Mouse (Mus musculus) thymus, postnatal 4 days (tissue): Measurements from ENCODE around the gene Lsm7.
"Not testable (repeated sequence)": the region's sequence is repeated elsewhere in the genome, so short reads cannot be mapped to it uniquely, and the experiment has no call there.

Experiments
- DNase-seq: peaks from one replicate; pipeline ENCODE4 v3.0.0; 2021

Gene Lsm7

GRCm38 (mm10) chr10:80831136-80831535 is 23.9 kb downstream of the Lsm7 start:
- DNase-seq = peak; percentile 79

DNA sequence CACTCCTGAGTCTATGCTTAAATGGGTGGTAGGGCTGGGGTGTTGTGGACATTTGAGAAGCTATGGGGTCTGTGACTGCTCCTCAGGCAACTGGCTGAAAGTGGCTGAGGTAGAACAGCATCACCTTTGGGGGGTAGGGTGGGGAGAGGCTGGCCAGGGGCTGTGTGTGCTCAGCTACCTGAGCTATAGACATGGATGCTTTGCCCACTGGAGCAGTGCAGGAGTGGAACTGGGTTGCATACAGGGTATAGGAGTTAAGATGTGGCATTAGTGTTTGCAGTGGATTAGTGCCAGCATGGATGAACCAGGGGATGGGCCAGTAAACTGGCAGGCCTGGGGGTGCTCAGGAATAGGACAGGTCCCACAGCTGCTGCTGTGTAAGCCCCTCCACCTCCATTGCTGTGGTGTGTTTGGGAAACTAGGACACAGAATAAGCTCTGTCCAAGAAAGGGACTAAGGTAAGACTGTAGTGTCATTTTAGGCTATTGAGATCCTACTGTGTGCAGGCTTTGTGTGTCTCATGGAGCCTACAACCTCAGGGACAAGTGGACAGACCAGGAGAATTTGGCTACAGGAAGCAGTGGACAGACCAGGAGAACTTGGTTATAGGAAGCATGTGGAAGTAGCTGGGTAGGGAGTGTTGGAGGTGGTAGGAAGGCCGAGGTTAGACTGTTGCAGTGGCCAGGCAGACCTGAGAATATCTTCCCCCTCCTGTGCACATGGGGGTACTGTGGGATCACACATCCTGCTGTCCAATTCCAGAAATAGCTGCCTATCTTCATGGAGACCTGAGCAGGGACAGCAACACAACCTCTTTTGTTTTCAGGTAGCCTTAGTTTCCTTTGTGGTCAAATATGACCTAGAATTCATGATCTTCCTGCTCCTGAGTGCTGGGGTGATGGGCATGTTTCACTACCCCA is 25.4 kb downstream of the Lsm7 start:
- DNase-seq = no peak

DNA sequence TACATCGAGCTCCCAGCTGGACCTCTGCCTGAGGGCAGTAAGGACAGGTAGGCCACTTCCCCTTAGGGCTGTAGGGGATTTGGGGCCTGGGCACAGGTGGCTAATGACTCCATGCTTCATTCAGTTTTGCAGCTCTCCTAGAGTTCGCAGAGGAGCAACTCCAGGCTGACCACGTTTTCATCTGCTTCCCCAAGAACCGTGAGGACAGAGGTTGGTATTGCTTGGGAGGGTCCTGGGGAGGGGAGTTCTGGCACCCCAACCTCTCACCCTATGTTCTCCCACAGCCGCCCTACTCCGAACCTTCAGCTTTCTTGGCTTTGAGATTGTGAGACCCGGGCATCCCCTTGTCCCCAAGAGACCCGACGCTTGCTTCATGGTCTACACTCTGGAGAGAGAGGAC is 26.4 kb downstream of the Lsm7 start:
- not testable (repeated sequence) for DNase-seq

- no peak for DNase-seq
Observed at GRCm38 (mm10) chr10:80827870-80828420, 27.1 kb downstream of the Lsm7 start.

DNA sequence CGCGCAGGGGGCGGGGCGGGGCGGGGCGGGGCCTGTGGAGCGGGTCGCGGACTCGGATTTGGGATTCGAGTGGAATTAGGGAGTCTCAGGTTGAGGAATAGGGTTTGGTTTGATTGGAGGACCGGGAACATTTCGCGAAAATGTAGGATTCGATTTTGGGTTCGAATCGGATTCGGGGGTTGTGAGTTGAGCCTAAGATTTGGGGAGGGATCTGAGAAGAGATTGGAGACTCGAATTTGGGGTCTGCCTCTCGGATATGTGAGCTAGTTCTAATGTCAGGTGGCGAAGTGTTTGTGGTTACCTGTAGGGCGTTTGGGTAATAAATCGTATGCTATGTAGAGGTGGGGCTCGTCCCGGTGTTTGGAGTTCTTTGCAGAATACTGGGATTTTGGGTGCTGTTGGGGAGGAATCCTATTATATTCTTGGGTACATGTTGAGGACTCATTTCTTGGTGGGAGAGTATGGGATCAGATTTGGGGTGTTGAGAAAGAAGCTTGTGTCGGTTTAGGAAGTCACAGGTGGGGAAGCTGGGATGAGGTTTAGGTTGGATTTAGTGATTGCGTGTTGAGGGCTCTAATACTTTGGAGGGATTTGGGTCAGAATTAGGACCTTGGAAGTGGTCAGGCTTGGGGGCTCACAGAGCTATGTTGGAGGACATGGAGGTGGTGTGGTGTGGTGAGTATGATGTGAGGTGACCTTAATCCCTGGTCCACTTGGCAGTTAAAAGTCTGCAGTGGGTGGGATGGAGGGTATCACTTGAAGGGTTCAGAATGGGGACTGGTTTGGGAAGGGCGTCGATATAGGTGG is 27.7 kb downstream of the Lsm7 start:
- no peak for DNase-seq

DNA sequence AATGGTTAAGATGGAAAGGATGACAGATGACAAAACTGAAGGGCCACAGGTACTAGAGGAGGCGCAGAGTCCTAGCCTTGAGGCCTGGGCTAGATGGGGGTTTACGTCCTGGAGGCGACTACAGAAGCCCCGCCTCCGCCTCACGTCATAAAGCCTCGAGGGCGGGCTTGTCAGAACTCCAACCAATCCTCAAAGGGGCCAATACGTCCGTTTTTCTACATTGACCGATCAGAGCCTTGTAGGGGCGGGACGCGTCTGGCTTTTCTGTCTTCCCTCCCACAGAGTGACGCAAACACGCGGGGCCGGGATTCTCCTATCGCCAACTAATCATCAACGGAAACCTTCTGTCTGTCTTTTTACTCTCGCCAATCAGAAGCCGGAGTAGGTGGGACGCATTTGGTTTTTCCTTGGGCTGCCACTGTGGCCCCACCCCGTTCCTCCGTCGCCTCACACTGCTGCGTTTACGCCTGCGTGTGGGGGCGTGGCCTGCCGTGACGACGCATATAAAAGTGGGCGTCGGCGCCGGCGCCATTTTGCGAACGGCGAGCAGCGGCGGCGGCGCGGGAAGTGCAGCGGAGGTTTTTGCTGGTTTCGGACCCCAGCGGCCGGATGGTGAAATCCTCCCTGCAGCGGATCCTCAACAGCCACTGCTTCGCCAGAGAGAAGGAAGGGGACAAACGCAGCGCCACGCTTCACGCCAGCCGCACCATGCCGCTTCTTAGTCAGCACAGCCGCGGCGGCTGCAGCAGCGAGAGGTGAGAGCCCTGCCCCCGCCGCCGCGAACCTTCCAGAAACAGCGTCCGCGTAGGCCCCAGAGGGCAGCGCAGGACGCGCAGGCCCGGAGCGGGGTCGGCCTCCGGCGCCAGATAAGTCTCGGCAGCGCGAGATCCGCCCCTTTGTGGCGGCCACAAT is 28.6 kb downstream of the Lsm7 start, which contains the start of gene Oaz1:
TSS of gene Oaz1 (plus strand) at position 506 of the 912 bp plus-strand sequence.
- peak; percentile 99 for DNase-seq

DNA sequence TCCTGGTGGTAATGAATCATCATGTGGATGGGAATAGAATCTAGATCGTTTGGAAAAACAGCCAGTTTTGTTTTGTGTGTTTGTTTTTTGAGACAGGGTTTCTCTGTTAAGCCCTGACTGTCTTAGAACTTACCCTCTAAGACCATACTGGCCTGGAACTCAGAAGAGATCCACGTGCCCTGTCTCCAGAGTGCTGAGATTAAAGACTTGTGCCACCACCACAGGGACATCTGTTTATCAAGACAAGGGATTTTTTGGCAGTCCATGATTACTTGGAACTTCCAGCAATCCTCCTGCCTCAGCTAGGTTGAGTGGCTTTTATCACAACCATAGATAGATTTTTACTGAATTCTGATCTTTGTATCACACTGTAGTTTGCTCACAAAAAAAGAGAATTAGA is 30.2 kb downstream of the Lsm7 start:
- DNase-seq = no peak

DNA sequence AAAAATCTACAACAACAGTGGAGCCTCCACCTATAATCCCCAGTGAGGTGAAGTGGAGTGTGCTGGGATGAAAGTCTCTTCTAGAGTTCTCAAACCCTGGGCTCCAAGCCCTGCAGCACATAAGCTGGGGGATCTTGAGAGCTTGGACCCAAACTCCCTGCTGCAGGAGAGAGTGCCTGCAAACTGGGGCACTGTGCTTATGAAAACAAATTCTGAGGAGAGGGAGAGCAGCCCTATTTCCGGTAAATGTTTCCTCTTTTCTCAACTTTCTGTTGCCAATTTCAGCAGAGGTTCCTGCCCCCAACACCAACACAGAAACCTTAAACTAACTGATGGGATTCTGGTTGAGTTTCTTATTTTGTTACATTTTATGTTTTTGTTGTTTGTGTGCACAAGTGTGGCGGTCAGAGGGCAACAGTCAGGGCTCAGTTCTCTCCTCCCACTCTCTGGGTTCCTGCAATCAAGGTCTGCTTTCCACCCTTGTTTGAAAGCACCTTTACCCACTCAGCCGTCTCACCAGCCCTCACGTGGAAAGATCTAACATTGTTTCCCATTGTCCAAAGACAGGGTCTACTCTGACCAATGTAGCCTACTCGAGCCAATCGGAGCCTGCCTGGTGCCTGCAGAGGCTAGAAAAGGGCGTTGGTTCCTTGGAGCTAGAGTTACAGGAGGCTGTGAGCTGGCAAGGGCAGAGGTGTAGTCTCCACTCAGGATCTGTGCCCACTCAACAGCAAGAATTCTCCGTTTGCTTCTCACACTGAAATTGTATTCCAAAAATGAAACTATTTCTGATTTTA is 31.0 kb downstream of the Lsm7 start:
- peak; percentile 54 for DNase-seq

- no peak for DNase-seq
Observed at GRCm38 (mm10) chr10:80823316-80823715, 31.7 kb downstream of the Lsm7 start.

GRCm38 (mm10) chr10:80822528-80822927 is 32.5 kb downstream of the Lsm7 start:
- no peak for DNase-seq

GRCm38 (mm10) chr10:80821991-80822390 is 33.0 kb downstream of the Lsm7 start:
- peak; percentile 43 for DNase-seq

GRCm38 (mm10) chr10:80819406-80819805 is 35.6 kb downstream of the Lsm7 start:
- DNase-seq = no peak

GRCm38 (mm10) chr10:80818599-80819281 is 36.3 kb downstream of the Lsm7 start:
- no peak for DNase-seq

DNA sequence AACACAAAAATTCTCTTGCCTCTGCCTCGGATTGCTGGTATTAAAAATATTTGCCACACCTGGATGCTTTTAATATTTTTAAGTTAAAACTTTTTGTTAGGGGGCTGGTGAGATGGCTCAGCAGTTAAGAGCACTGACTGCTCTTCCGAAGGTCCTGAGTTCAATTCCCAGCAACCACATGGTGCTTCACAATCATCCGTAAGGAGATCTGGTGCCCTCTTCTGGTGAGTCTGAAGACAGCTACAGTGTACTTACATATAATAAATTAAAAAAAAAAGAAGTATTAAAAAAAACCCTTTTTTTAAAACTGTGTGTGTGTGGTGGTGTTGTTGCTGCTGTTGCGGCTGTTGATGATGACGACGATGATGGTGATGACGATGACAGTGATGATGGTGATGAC is 37.1 kb downstream of the Lsm7 start:
- not testable (repeated sequence) for DNase-seq

GRCm38 (mm10) chr10:80817164-80817563 is 37.8 kb downstream of the Lsm7 start:
- DNase-seq = no peak

DNA sequence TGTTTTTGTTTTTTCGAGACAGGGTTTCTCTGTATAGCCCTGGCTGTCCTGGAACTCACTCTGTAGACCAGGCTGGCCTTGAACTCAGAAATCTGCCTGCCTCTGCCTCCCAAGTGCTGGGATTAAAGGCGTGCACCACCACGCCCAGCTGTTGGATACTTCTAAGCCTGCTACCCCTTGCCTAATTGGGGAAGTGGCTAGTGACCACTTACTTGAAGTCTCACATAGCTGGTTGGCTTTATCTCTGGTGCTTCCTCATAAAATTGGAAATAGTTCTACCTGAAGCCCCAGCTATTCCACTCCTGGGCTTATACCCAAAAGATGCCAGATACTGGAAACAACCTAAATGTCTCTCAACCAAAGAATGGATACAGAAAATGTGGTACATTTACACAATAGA is 38.7 kb downstream of the Lsm7 start:
- DNase-seq = not testable (repeated sequence)

GRCm38 (mm10) chr10:80814800-80815199 is 40.2 kb downstream of the Lsm7 start:
- DNase-seq = no peak

GRCm38 (mm10) chr10:80813366-80813765 is 41.6 kb downstream of the Lsm7 start, which contains the start of gene Jsrp1:
Jsrp1 (minus strand) TSS chr10:80813498.
- DNase-seq = no peak

DNA sequence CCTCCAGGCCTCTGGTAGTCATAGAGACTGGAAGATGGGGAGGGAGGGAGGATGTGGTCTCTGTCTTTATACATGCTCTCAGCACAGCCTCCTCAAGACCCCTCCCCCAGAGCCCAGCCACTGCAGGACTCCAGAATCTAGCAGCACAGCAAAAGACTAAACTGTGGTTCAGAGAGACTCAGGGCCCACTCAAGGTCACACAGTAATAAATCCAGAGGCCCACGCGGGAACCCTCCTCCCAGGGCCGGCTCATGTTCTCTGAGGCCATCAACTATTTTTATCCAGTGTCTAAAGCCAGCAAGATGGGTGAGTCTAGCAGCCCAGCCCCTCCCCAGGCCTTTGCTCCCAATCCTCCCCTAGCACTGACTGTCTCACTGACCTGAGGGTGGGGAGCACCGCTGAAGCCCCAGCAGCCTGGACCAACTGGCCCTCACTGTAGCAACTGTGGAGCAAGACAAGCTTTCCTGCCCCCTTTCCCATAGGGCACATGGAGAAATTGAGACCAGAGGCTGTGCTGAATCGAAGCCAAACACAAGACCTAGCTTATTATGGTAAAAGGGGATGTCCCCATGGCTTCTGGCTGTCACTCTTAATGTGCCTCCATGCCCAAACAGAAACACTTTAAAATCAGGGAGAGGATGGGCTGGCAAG is 42.5 kb downstream of the Lsm7 start:
- DNase-seq = no peak

DNA sequence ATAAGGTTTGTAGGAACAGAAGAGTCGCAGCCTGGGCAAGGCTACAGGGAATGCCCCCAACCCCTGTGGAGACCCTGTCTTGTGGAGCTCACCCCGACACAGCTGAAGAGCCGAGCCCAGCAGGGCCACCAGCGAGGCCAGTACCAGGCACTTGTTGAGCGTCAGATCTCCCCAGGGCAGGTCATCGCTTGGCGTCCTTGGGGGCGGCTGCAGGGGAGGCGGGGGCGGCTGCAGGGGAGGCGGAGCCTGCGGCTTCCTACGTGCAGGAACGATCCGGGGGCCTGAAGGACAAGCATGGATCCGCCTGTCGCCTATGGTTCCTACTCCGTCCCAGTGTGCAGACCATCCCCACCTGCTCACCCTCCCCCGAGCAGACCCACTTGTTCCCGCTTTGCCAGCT is 44.9 kb downstream of the Lsm7 start:
- DNase-seq = peak; percentile 17
